Mouse (Mus musculus) forebrain, embryonic 11.5 days (tissue): Measurements from ENCODE around the gene Arpc1a. TPM values are rescaled to one million over a fixed set of nuclear protein-coding genes. Genes with fewer than 3 reads are reported as not detected.
"Not testable (repeated sequence)": the region's sequence is repeated elsewhere in the genome, so short reads cannot be mapped to it uniquely, and the experiment has no call there.

Experiments
- ATAC-seq: fragments of 200-750 bp; cut with Nextera tagmentation; replicated peaks from 2 replicates; pipeline ENCODE4 v1.8.0; 2017; ENCODE audit warnings: moderate TSS enrichment; ENCODE audit not compliant: low FRiP score
- DNase-seq: peaks from one replicate; pipeline ENCODE4 v3.0.0-alpha.2; 2017; ENCODE audit warnings: low spot score
- H3K27ac ChIP-seq: fragments of 300-500 bp; sonication (generic); 2 replicates; pipeline ENCODE4 v1.5.1; 2014; ENCODE audit warnings: low read depth, low read length
- H3K27me3 ChIP-seq: fragments of 300-500 bp; sonication (generic); 2 replicates; pipeline ENCODE4 v1.6.1; 2014; ENCODE audit warnings: mild to moderate bottlenecking, low read length, mixed read lengths; ENCODE audit not compliant: control insufficient read depth, insufficient read depth
- H3K36me3 ChIP-seq: fragments of 300-500 bp; sonication (generic); 2 replicates; pipeline ENCODE4 v1.6.1; 2014; ENCODE audit warnings: mild to moderate bottlenecking, low read length, moderate library complexity, mixed read lengths; ENCODE audit not compliant: control insufficient read depth, insufficient read depth
- H3K4me1 ChIP-seq: fragments of 300-500 bp; sonication (generic); replicated peaks from 2 replicates; pipeline ENCODE4 v1.6.1; 2014; ENCODE audit warnings: low read length, mixed read lengths; ENCODE audit not compliant: control insufficient read depth, insufficient read depth
- H3K4me2 ChIP-seq: fragments of 300-500 bp; sonication (generic); 2 replicates; pipeline ENCODE4 v1.6.1; 2014; ENCODE audit warnings: low read depth, mild to moderate bottlenecking, low read length, moderate library complexity, mixed read lengths; ENCODE audit not compliant: severe bottlenecking
- H3K4me3 ChIP-seq: fragments of 300-500 bp; sonication (generic); 2 replicates; pipeline ENCODE4 v1.5.1; 2014; ENCODE audit warnings: low read depth, low read length
- H3K9ac ChIP-seq: fragments of 300-500 bp; sonication (generic); 2 replicates; pipeline ENCODE4 v1.6.1; 2014; ENCODE audit warnings: low read length
- H3K9me3 ChIP-seq: fragments of 300-500 bp; sonication (generic); 2 replicates; pipeline ENCODE4 v1.6.1; 2016; ENCODE audit warnings: low read length, mixed read lengths; ENCODE audit not compliant: control insufficient read depth
- WGBS: fragments of 180-500 bp; shearing (Covaris S2); extraction: QIAGEN DNeasy Blood & Tissue Kit; methylation state at CpG from one replicate; pipeline ENCODE4 v1.1.7; 2014; 5-methylcytosine and 5-hydroxymethylcytosine counted together
- polyA plus RNA-seq: library from polyadenylated mRNA; unstranded; fragments of >200 nt; fragmentation: Nextera tagmentation; extraction: Ambion mirVana; gene quantifications from 2 replicates; pipeline ENCODE4 v1.2.1, GENCODE M21; 2014

The Arpc1a gene
- polyA plus RNA-seq, 1 experiment from 2014 or later, result 150 TPM

GRCm38 (mm10) chr5:145096195-145096594, 12.6 kb downstream of the Arpc1a start:
- Histone ChIP-seq H3K36me3 (peaks cover 13% of the 10 kb centered on the region), H3K27ac (no peak overlapping the region), H3K4me3 (no peak overlapping the region), H3K9me3 (no peaks in the 10 kb centered on the region), H3K27me3 (no peaks in the 10 kb centered on the region), H3K4me1 (no peaks in the 10 kb centered on the region), H3K9ac (no peak overlapping the region), H3K4me2 (no peak overlapping the region)
- no peak for DNase-seq
- 92% methylated on average over 4 of the region's 4 CpGs for WGBS
- no peak for ATAC-seq

DNA sequence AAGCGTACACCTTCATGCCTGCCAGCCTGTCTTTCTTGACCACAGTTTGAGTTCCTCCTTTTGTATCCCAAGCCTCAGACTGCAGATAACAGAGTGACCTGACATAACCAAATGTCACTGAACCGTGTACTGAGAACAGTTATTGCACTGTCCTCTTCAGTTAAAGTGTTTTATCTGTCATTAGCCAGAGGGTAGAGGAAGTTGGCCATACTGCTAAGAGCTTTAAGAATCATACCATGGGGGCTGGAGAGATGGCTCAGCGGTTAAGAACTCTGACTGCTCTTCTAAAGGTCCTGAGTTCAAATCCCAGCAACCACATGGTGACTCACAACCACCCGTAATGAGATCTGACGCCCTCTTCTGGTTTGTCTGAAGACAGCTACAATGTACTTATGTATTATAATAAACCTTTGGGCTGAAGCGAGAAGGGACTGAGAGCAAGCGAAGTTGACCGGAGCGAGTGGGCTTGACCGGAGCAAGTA, 14.8 kb downstream of the Arpc1a start:
- H3K36me3 ChIP-seq, result peaks cover 16% of the 10 kb centered on the region
- ATAC-seq (no peak), DNase-seq (no peak)
- H3K9ac ChIP-seq, result no peak overlapping the region
- WGBS, result 95% methylated on average over 10 of the region's 10 CpGs
- no peaks in the 10 kb centered on the region for H3K27me3 ChIP-seq
- H3K4me1 ChIP-seq, result no peaks in the 10 kb centered on the region
- H3K4me3 ChIP-seq, result no peak overlapping the region
- H3K27ac ChIP-seq, result no peak overlapping the region
- no peak overlapping the region for H3K4me2 ChIP-seq
- no peaks in the 10 kb centered on the region for H3K9me3 ChIP-seq

DNA sequence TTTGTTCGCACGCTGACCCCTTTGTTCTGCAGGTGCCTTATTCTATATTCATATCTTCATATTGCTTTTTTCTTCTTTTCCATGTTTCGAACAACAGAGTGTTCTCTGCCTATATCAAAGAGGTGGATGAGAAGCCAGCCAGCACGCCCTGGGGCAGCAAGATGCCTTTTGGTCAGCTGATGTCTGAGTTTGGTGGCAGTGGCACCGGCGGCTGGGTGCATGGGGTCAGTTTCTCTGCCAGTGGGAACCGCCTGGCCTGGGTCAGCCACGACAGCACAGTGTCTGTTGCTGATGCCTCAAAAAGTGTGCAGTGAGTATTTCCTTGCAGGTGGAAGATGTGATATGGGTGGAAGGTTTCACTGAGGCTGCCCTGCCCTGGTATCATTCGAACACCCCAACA, 17.3 kb downstream of the Arpc1a start:
- no peak for DNase-seq
- ATAC-seq, result no peak
- no peaks in the 10 kb centered on the region for H3K4me1 ChIP-seq
- H3K36me3 ChIP-seq, result peaks cover 16% of the 10 kb centered on the region
- H3K27me3 ChIP-seq, result no peaks in the 10 kb centered on the region
- no peaks in the 10 kb centered on the region for H3K9me3 ChIP-seq
- H3K27ac ChIP-seq, result no peak overlapping the region
- H3K9ac ChIP-seq, result no peak overlapping the region
- H3K4me3 ChIP-seq, result no peak overlapping the region
- no peak overlapping the region for H3K4me2 ChIP-seq
- WGBS, result 97% methylated on average over 9 of the region's 9 CpGs

- 96% methylated on average over 11 of the region's 11 CpGs for WGBS
- H3K4me2 ChIP-seq, H3K4me3 ChIP-seq: not testable (repeated sequence)
Observed at GRCm38 (mm10) chr5:145101451-145101850, 17.8 kb downstream of the Arpc1a start.

DNA sequence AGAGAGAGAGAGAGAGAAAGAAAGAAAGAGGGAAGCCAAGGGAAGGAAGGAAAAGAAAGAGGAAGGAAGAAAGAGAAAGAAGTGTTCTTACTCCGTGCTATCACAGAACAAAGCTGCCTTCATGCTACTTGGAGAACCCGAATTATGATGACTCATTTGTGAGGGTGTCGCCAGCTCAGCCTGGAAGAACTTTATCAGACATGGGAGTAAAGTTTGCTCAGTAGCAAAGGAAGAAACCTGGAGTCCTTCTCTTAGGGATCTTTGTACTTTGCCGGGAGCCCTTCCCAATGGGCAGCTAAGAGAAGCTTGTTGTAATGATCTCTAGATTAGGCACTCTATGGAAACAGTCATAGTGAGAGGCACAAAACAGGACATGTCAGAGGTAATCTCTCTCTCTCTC, 19.1 kb downstream of the Arpc1a start:
- H3K4me3 ChIP-seq, result no peak overlapping the region
- no peaks in the 10 kb centered on the region for H3K9me3 ChIP-seq
- H3K27ac ChIP-seq, result no peak overlapping the region
- no peak for DNase-seq
- no peak overlapping the region for H3K4me2 ChIP-seq
- ATAC-seq, result no peak
- 95% methylated on average over 4 of the region's 4 CpGs for WGBS
- no peak overlapping the region for H3K9ac ChIP-seq
- H3K36me3 ChIP-seq, result peaks cover 21% of the 10 kb centered on the region
- H3K4me1 ChIP-seq, result no peaks in the 10 kb centered on the region
- no peaks in the 10 kb centered on the region for H3K27me3 ChIP-seq

More at GRCm38 (mm10) chr5:145101451-145101850, 17.8 kb downstream of the Arpc1a start:
- peaks cover 16% of the 10 kb centered on the region for H3K36me3 ChIP-seq
- not testable (repeated sequence) for H3K27ac ChIP-seq, H3K9me3 ChIP-seq, H3K9ac ChIP-seq, H3K4me1 ChIP-seq, ATAC-seq, H3K27me3 ChIP-seq, DNase-seq

GRCm38 (mm10) chr5:145104328-145104727, 20.7 kb downstream of the Arpc1a start:
- ATAC-seq (no peak), DNase-seq (no peak)
- H3K36me3 ChIP-seq, result peaks cover 24% of the 10 kb centered on the region
- H3K9ac ChIP-seq, result no peak overlapping the region
- no peak overlapping the region for H3K4me2 ChIP-seq
- H3K4me1 ChIP-seq, result no peaks in the 10 kb centered on the region
- WGBS, result 88% methylated on average over 9 of the region's 9 CpGs
- no peak overlapping the region for H3K4me3 ChIP-seq
- no peaks in the 10 kb centered on the region for H3K27me3 ChIP-seq
- no peaks in the 10 kb centered on the region for H3K9me3 ChIP-seq
- no peak overlapping the region for H3K27ac ChIP-seq

GRCm38 (mm10) chr5:145105694-145106275, 22.2 kb downstream of the Arpc1a start:
- H3K4me2 ChIP-seq, result no peak overlapping the region

GRCm38 (mm10) chr5:145110401-145110800, 26.8 kb downstream of the Arpc1a start:
- peaks cover 9% of the 10 kb centered on the region; the same call in 1 of the 2 replicates for H3K27me3 ChIP-seq
- no peak overlapping the region for H3K27ac ChIP-seq
- H3K4me3 ChIP-seq, result no peak overlapping the region
- DNase-seq (no peak), ATAC-seq (no peak)
- H3K4me1 ChIP-seq, result 0 out of 2 replicates have a peak, but pooled peaks cover 4% of the 10 kb centered on the region
- H3K36me3 ChIP-seq, result peaks cover 11% of the 10 kb centered on the region
- H3K4me2 ChIP-seq, result no peak overlapping the region
- H3K9ac ChIP-seq, result no peak overlapping the region
- WGBS, result 90% methylated on average over 6 of the region's 6 CpGs
- H3K9me3 ChIP-seq, result no peaks in the 10 kb centered on the region

More at GRCm38 (mm10) chr5:145105694-145106275, 22.2 kb downstream of the Arpc1a start:
- Histone ChIP-seq H3K9me3 (no peaks in the 10 kb centered on the region), H3K9ac (no peak overlapping the region), H3K27me3 (no peaks in the 10 kb centered on the region), H3K36me3 (peaks cover 25% of the 10 kb centered on the region), H3K4me1 (no peaks in the 10 kb centered on the region), H3K27ac (no peak overlapping the region), H3K4me3 (no peak overlapping the region)
- no peak for ATAC-seq
- WGBS, result 96% methylated on average over 9 of the region's 9 CpGs
- DNase-seq, result no peak

DNA sequence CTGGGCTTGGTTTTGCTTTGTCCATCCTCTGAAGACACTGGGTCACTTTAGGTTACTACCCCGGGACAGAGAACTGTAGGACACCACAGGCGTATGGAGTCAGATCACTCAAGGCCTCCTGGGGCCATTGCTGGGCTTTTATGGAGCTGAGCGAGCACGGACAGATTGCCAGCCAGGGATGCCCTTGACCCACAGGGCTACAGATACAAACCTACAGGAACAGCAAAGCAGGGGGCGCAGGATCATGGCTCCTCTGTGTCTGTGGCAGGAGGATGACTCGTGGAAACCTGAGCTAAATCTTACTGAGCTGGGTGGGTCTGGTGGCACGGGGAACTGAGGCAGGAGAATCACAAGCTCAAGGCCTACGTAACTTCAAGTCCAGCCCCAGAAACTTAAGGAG, 28.9 kb downstream of the Arpc1a start:
- Histone ChIP-seq H3K4me1 (0 out of 2 replicates have a peak, but pooled peaks cover 4% of the 10 kb centered on the region), H3K9ac (no peak overlapping the region), H3K4me2 (no peak overlapping the region), H3K9me3 (no peaks in the 10 kb centered on the region), H3K4me3 (no peak overlapping the region), H3K27ac (no peak overlapping the region), H3K27me3 (peaks cover 9% of the 10 kb centered on the region; the same call in 1 of the 2 replicates), H3K36me3 (peaks cover 7% of the 10 kb centered on the region; the same call in 1 of the 2 replicates)
- ATAC-seq (no peak), DNase-seq (no peak)
- WGBS, result 84% methylated on average over 8 of the region's 8 CpGs
